Mouse (Mus musculus): ENCODE measurements around the gene Slc5a2.
A peak's percentile ranks its signal among the peaks of the same experiment; 100 is the strongest.

Slc5a2 gene

DNA sequence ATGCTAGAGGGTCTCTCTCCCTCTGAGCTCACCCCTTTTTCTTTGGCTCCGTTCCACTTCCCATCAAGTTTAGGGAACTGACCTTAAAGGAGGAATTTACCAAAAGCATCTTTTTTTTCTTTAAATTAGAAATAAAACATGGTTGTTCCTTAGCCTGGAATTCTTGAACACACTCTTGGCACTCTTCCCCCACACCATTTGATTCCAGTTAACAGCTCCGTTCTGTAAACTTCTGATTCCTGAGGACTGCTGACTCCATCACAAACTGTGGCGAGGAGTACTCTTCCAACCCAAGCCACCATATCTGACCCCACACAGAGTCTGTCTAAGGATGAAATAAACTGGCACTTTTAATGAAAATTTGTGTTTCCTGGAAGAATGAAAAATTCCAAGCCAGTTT, 35.5 kb downstream of the Slc5a2 start:
- no peak for DNase-seq (ENCODE audit: low spot score)

GRCm38 (mm10) chr7:128302151-128302550, 36.7 kb downstream of the Slc5a2 start:
- DNase-seq (ENCODE audit: low spot score), result no peak

DNA sequence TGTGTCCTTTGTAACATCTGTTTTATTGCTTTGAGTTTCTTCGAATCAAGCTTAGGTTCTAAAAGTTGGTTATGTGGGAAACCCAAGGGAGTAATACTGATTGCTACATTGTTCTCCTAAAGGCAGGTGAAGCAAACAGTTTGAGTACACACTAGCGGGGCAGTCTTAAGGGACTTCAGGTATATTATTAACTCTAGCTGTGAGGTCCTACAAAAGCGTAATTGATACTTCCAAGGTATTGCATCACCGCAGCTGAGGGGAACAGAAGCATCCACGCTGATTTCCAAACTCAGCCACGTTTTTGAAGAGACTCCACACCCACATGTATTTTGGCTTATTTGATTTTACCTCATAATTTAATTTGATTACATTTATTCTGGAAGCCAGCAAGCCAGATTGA, 38.7 kb downstream of the Slc5a2 start:
- no peak for DNase-seq (ENCODE audit: low spot score)

DNA sequence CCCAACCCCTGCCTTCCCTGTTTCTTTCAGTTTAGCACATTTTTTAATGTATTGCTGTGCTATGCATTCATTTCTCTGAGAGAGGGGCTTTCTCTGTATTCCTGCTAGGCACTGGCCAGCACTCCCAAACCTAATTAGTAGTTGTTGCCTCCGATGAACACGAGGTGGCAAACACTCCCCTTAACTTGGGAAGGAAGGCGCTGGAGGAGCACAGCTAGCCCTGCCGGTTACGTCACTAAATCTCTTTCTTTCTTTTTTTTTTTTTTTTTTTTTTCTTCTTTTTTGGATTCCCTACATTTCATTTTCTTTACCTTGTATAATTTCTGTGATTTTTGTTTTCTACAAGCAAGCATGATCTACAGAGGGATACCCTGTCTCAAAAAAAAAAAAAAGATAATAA, 39.5 kb downstream of the Slc5a2 start:
- DNase-seq (ENCODE audit: low spot score), result peak; percentile 73

DNA sequence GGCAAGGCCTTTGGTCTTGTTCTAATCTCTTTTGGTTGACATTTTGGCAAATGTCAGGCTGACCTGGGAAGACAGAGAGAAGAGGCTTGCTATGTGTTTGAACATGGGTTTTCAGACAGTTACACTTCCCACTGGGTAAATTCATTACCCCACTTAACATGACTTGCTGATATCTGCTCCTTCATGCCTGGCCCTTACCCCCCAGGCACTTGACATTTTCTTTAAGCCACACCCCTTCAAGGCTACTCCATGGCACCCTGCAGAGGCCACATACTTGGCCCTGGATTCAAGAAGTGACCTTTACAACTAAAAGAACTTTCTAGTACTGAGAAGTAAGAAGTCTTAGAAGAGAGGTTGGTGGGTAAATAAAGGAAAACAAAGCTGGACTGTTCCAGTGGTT, 42.4 kb downstream of the Slc5a2 start:
- no peak for DNase-seq (ENCODE audit: low spot score)

DNA sequence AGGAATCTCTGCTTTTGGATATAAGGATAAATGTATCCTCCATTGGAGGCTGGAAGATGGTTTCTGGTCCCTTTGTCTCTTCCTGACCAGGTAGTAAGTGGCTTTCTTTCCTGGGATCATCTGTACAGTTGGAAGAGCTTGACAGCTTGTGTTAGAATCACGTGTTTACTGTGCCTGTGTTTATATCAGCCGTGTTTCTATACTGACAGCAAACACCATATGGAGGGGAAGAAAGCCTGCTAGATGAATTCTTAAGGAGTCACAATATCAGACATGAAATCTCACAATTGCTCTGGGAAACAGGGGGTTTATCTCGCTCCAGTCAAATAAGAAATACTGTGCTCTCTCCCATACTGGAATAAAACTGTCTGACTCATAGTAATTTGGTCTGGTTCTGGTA, 43.8 kb downstream of the Slc5a2 start:
- no peak for DNase-seq (ENCODE audit: low spot score)

DNA sequence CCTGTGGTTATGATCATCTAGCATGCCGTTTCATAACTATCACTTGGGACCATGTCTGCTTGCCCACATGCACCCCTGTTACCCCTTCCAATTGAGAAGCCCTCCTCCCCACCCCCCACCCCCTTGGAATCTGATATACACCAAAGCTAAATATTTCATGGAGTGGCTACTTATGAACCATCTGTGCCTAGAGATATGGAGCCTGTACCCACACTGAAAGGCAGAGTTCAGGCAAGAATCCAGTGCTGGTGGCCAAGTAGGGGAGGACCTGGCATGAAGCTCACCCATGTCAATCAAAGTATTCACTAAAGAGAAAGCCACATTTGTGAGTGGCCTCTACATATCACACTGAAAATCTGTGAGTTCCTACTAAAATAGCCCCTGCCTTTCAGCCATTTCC, 44.3 kb downstream of the Slc5a2 start:
- DNase-seq (ENCODE audit: low spot score), result no peak

GRCm38 (mm10) chr7:128310229-128310688, 44.8 kb downstream of the Slc5a2 start:
- DNase-seq (ENCODE audit: low spot score), result no peak

DNA sequence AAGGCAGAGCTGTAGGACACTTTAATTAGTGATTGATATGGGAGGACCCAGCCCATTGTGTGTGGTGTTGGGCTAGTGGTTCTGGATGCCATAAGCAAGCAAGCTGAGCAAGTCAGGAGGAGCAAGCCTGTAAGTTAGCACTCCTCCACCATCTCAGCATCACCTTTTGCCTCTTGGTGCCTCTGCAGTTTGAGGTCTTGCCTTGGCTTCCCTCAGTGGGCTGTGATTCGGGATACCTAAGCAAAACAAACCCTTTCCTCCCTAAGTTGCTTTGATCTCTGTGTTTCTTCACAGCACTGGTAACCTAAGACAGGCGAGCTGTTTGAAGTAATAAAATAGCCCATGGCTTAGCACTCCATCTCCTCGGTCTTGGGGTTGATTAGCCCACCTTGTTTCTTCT, 45.8 kb downstream of the Slc5a2 start:
- no peak for DNase-seq (ENCODE audit: low spot score)

- no peak for DNase-seq (ENCODE audit: low spot score)
Measured at GRCm38 (mm10) chr7:128311811-128312210, 46.4 kb downstream of the Slc5a2 start.

DNA sequence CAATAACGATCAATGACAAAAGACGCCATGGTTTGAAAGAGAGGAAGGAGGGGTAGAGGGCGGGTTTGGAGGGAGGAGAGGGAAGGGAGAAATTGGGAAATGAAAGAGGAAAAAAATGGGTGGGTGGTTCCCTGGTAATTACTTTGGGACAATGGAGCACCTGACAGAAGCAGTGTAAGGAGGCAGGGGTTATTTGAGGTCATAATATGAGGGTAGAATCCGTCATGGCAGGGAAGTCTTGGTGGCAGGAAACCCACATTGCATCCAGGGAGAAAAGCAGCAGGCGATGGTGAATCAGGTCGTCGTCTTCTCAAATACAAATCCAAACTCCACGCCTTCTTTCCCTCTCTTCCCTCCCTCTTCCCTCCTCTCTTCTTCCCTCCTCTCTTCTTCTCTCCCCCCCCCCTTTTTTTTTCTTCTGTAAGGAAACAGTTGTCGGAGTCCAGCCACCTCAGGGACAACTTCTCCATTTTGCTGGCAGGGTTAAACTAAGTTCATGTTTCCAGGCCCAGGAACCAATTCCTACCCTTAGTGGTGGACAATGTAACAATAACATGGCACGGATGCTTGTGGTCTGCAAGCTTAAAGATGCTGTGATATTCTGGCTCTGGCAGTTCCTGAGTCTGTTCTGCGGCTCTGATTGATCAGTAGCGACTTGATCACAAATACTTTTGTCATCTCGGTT, 47.1 kb downstream of the Slc5a2 start:
- no peak for DNase-seq (ENCODE audit: low spot score)

DNA sequence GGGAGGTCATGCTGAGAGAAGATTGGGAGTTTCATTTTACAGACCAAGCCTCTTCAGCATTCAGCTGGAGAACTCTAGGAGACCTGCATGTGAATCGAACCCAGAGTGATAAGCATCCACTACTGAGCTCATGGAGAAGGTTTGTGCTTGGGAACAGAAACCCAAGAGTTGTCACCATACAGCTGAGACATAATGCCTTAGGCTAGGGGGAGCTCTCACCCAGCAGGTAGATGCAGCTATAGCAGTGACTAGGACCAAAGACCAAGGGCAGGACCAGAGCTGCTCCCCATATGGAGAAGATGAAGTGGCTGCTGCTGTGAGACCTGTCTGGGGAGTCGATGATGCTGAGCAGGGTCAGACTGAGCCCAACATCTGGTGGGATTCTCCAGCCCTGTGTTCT, 48.1 kb downstream of the Slc5a2 start:
- DNase-seq (ENCODE audit: low spot score), result no peak

- DNase-seq (ENCODE audit: low spot score), result no peak
Measured at GRCm38 (mm10) chr7:128314491-128314890, 49.0 kb downstream of the Slc5a2 start.

DNA sequence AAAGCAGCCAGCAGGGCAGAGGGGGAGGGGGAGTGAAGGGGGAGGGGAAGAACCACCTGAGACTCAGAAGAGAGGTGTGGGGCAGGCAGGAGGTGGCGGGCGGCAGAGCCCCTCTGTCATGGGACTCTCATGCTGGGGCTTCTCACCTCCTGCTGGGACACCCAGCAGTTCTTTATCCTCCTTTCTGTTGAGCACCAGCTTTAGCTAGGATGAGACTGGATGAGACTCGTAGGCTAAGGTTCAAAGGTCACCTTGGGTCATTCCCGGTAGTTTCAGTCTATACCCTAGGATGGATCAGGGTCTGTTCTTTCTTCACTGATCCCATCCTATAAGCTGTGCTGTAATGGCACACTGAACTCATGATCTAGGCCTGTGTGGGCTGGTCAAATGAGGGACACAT, 51.6 kb downstream of the Slc5a2 start:
- DNase-seq (ENCODE audit: low spot score), result no peak

DNA sequence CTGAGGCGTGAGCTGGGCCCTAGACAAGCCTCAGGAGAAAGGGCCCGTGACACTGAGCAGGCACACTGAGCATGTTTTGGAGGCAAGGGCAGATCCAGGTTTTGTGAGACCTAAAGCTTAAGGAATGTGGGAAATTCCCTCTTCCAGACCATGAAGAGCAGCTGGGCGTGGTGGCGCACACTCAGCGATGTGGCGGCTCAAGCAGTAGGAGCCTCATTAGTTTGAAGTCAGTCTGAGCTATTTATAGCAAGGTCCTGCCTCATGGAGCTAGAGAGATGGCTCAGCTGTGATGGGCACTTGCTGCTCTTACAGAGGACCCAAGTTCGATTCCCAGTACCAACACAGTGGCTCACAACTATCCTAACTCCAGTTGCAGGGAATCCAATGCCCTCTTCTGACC, 53.7 kb downstream of the Slc5a2 start:
- DNase-seq (ENCODE audit: low spot score), result no peak

GRCm38 (mm10) chr7:128320219-128320816, 54.9 kb downstream of the Slc5a2 start:
- DNase-seq (ENCODE audit: low spot score), result no peak

GRCm38 (mm10) chr7:128321260-128321659, 55.8 kb downstream of the Slc5a2 start:
- no peak for DNase-seq (ENCODE audit: low spot score)
